Comparison of ENCODE assay signal across 24 mouse cellular contexts in the genomic region with DNA sequence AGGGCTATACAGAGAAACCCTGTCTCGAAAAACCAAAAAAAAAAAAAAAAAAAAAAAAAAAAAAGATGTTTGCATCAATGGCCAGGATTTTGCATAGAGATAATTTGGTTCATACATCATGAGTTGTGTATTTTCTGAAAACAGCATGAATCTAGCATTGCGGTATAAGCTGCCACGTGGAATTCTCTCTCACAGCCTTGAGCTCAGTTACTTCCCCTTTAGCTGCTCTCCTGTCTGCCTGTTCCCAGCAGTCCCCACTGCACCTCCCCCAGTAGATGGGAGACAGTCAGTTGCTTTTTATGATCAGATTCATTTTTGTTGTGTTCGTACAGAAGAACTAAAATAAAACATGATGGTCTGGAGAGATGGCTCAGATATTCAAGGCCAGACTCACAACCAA.
"Had no signal": no experiment of that assay in that cellular context is flagged by ENCODE, and none has a peak within 500 bp of the region (broad histone marks: within the 10 kb centered on the region; RNA-seq: fewer than 3 reads in every experiment).

No protein-coding gene starts in this region.

- H3K27me3 ChIP-seq: heart, embryonic 12.5 days; hindbrain, embryonic 13.5 days; hindbrain, embryonic 15.5 days; kidney, embryonic 15.5 days; limb, embryonic 13.5 days; limb, embryonic 15.5 days; liver, embryonic 12.5 days had no signal

- DNase-seq: gastrocnemius, postnatal 14 days; gastrocnemius, postnatal 36 days; heart, postnatal 10 days; heart, postnatal 4 days; kidney, adult 11 months; kidney, adult 2 months; kidney, adult 9 months; kidney, postnatal 14 days; kidney, postnatal 36 days; layer of hippocampus, adult 9-11 months; layer of hippocampus, postnatal 36 days; left cerebral cortex, postnatal 4 days had no signal

- H3K4me1 ChIP-seq: heart, embryonic 10.5 days; heart, embryonic 12.5 days; hindbrain, embryonic 13.5 days; hindbrain, embryonic 15.5 days; kidney, embryonic 15.5 days; limb, embryonic 15.5 days; liver, embryonic 12.5 days had no signal

- H3K36me3 ChIP-seq: heart, embryonic 10.5 days; heart, embryonic 12.5 days; hindbrain, embryonic 13.5 days; hindbrain, embryonic 15.5 days; kidney, embryonic 15.5 days; limb, embryonic 13.5 days; limb, embryonic 15.5 days; liver, embryonic 12.5 days had no signal

- ATAC-seq: hindbrain, postnatal 0 days; intestine, embryonic 16.5 days; liver, embryonic 12.5 days had no signal

- H3K9ac ChIP-seq: heart, embryonic 12.5 days; hindbrain, embryonic 13.5 days; hindbrain, embryonic 15.5 days; kidney, embryonic 15.5 days; limb, embryonic 13.5 days; limb, embryonic 15.5 days; liver, embryonic 12.5 days; liver, embryonic 14.5 days had no signal

- H3K4me3 ChIP-seq: heart, embryonic 10.5 days; heart, embryonic 12.5 days; hindbrain, embryonic 13.5 days; hindbrain, embryonic 15.5 days; kidney, embryonic 15.5 days; limb, embryonic 13.5 days; limb, embryonic 15.5 days; liver, embryonic 12.5 days had no signal

- H3K27ac ChIP-seq: heart, embryonic 10.5 days; hindbrain, embryonic 13.5 days; hindbrain, embryonic 15.5 days; hindbrain, postnatal 0 days; kidney, embryonic 15.5 days; kidney, postnatal 0 days; limb, embryonic 13.5 days; limb, embryonic 15.5 days; liver, embryonic 12.5 days; liver, embryonic 14.5 days had no signal
